In the genomic region with DNA sequence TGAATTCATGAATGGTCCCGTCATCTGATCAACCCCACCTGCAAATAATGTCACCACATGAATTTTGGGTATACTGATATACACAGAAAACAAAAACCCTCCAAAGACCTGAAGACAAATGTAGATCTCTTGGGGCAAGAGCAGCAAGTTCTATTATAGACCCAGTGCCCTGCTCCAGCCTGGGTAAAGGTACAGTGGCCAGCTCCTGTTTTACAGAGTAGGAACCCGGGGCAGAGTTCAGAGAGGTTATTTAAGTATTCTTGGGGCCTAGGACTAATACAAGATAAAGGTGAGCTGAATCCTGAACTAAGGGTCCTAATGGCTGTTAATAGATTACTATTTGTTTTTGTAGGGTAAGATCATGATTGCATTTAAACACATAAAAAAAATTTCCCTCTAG, we compare ENCODE assay signal across 29 mouse cellular contexts. TPM values are rescaled to one million over a fixed set of nuclear protein-coding genes. Genes with fewer than 3 reads are reported as not detected.
"Had no signal": no experiment of that assay in that cellular context is flagged by ENCODE, and none has a peak within 500 bp of the region (broad histone marks: within the 10 kb centered on the region; RNA-seq: fewer than 3 reads in every experiment).

No protein-coding gene starts in this region.

- DNase-seq: cerebellum, adult 2 months; cerebellum, adult 8-10 months; cerebellum, adult 9-10 months; cerebellum, adult 9-11 months; cerebellum, postnatal 10 days; cerebellum, postnatal 14 days; cerebellum, postnatal 25 days; cerebellum, postnatal 36 days; embryo, embryonic 11 days; forebrain, postnatal 0 days; gastrocnemius, adult 2 months; gastrocnemius, postnatal 10 days; gastrocnemius, postnatal 14 days; gastrocnemius, postnatal 25 days; gastrocnemius, postnatal 36 days; heart, adult 11 months; heart, adult 18-20 months; heart, adult 2 months had no signal

- H3K4me2 ChIP-seq: embryonic facial prominence, embryonic 12.5 days; embryonic facial prominence, embryonic 13.5 days; embryonic facial prominence, embryonic 15.5 days; forebrain, embryonic 12.5 days; forebrain, embryonic 13.5 days; forebrain, embryonic 15.5 days had no signal

- H3K27ac ChIP-seq: embryonic facial prominence, embryonic 10.5 days; embryonic facial prominence, embryonic 12.5 days; embryonic facial prominence, embryonic 13.5 days; embryonic facial prominence, embryonic 15.5 days; forebrain, embryonic 10.5 days; forebrain, embryonic 12.5 days; forebrain, embryonic 13.5 days; forebrain, embryonic 15.5 days; gastrocnemius, adult 2 months; heart, adult 2 months had no signal

- H3K27me3 ChIP-seq: embryonic facial prominence, embryonic 12.5 days; embryonic facial prominence, embryonic 13.5 days; embryonic facial prominence, embryonic 15.5 days; forebrain, embryonic 12.5 days; forebrain, embryonic 13.5 days; forebrain, embryonic 15.5 days had no signal

- H3K9me3 ChIP-seq: embryonic facial prominence, embryonic 10.5 days; embryonic facial prominence, embryonic 12.5 days; embryonic facial prominence, embryonic 13.5 days; embryonic facial prominence, embryonic 15.5 days; forebrain, embryonic 10.5 days; forebrain, embryonic 12.5 days; forebrain, embryonic 13.5 days; forebrain, embryonic 15.5 days had no signal

- H3K9ac ChIP-seq: embryonic facial prominence, embryonic 12.5 days; embryonic facial prominence, embryonic 13.5 days; embryonic facial prominence, embryonic 15.5 days; forebrain, embryonic 12.5 days; forebrain, embryonic 13.5 days; forebrain, embryonic 15.5 days; forebrain, postnatal 0 days had no signal

- H3K4me3 ChIP-seq: embryonic facial prominence, embryonic 10.5 days; embryonic facial prominence, embryonic 12.5 days; embryonic facial prominence, embryonic 13.5 days; embryonic facial prominence, embryonic 15.5 days; erythroblast, embryonic 14.5 days; forebrain, embryonic 10.5 days; forebrain, embryonic 12.5 days; forebrain, embryonic 13.5 days; forebrain, embryonic 15.5 days; gastrocnemius, adult 2 months; heart, adult 2 months had no signal

- H3K4me1 ChIP-seq: embryonic facial prominence, embryonic 12.5 days; embryonic facial prominence, embryonic 13.5 days; embryonic facial prominence, embryonic 15.5 days; forebrain, embryonic 10.5 days; forebrain, embryonic 12.5 days; forebrain, embryonic 13.5 days had no signal

- ATAC-seq: forebrain, embryonic 13.5 days; forebrain, embryonic 14.5 days; forebrain, embryonic 15.5 days; forebrain, embryonic 16.5 days; forebrain, postnatal 0 days had no signal

RNA-seq across cellular contexts. Expression of gene Gfpt2, which starts 27.6 kb away (rescaled TPM):
- polyA plus RNA-seq: erythroblast, embryonic 14.5 days had no signal
